Mouse (Mus musculus): ENCODE measurements around the gene Dnajb8. TPM values are rescaled to one million over a fixed set of nuclear protein-coding genes. Genes with fewer than 3 reads are reported as not detected.

Gene Dnajb8
- polyA plus RNA-seq, 1 experiment = not detected

- TF ChIP-seq CTCF (conservative IDR thresholded peaks at IDR 0.05; ENCODE audit: insufficient read depth, insufficient read length, low read depth, low read length) (no peak), POLR2A (IDR thresholded peaks at IDR 0.05; ENCODE audit: low read depth, low read length) (no peak)
- Histone ChIP-seq H3K4me1 (ENCODE audit: control insufficient read depth, insufficient read depth, low read length) (no peaks in the 10 kb centered on the region), H3K27me3 (replicated peaks; ENCODE audit: control insufficient read depth, insufficient read depth, low read length) (no peaks in the 10 kb centered on the region), H3K4me3 (ENCODE audit: insufficient read depth, low read depth, low read length) (no peak overlapping the region), H3K27ac (ENCODE audit: insufficient read depth, low read depth, low read length) (no peak overlapping the region), H3K36me3 (ENCODE audit: control insufficient read depth, insufficient read depth, low read length) (no peaks in the 10 kb centered on the region)
- DNase-seq = no peak
- 86% methylated on average over 6 of the region's 6 CpGs for WGBS
Measured at GRCm38 (mm10) chr6:88290129-88290766, 68.2 kb downstream of the Dnajb8 start.

- WGBS = 83% methylated on average over 4 of the region's 4 CpGs
- Histone ChIP-seq H3K4me1 (ENCODE audit: control insufficient read depth, insufficient read depth, low read length) (no peaks in the 10 kb centered on the region), H3K27me3 (replicated peaks; ENCODE audit: control insufficient read depth, insufficient read depth, low read length) (no peaks in the 10 kb centered on the region), H3K27ac (ENCODE audit: insufficient read depth, low read depth, low read length) (no peak overlapping the region), H3K36me3 (ENCODE audit: control insufficient read depth, insufficient read depth, low read length) (no peaks in the 10 kb centered on the region), H3K4me3 (ENCODE audit: insufficient read depth, low read depth, low read length) (no peak overlapping the region)
- no peak for DNase-seq
- TF ChIP-seq CTCF (conservative IDR thresholded peaks at IDR 0.05; ENCODE audit: insufficient read depth, insufficient read length, low read depth, low read length) (no peak), POLR2A (IDR thresholded peaks at IDR 0.05; ENCODE audit: low read depth, low read length) (no peak)
Measured at GRCm38 (mm10) chr6:88292274-88292909, 70.3 kb downstream of the Dnajb8 start.

- TF ChIP-seq CTCF (conservative IDR thresholded peaks at IDR 0.05; ENCODE audit: insufficient read depth, insufficient read length, low read depth, low read length) = no peak
- TF ChIP-seq POLR2A (IDR thresholded peaks at IDR 0.05; ENCODE audit: low read depth, low read length) = no peak
- no peaks in the 10 kb centered on the region for H3K36me3 ChIP-seq (ENCODE audit: control insufficient read depth, insufficient read depth, low read length)
- no peak overlapping the region for H3K27ac ChIP-seq (ENCODE audit: insufficient read depth, low read depth, low read length)
- DNase-seq = no peak
- H3K27me3 ChIP-seq (replicated peaks; ENCODE audit: control insufficient read depth, insufficient read depth, low read length) = no peaks in the 10 kb centered on the region
- 86% methylated on average over 2 of the region's 2 CpGs for WGBS
- no peaks in the 10 kb centered on the region for H3K4me1 ChIP-seq (ENCODE audit: control insufficient read depth, insufficient read depth, low read length)
- no peak overlapping the region for H3K4me3 ChIP-seq (ENCODE audit: insufficient read depth, low read depth, low read length)
Measured at GRCm38 (mm10) chr6:88299491-88299890, 77.4 kb downstream of the Dnajb8 start.

- H3K4me1 ChIP-seq (ENCODE audit: control insufficient read depth, insufficient read depth, low read length) = no peaks in the 10 kb centered on the region
Measured at GRCm38 (mm10) chr6:88301234-88301633, 79.2 kb downstream of the Dnajb8 start.

More at GRCm38 (mm10) chr6:88301234-88301633, 79.2 kb downstream of the Dnajb8 start:
- TF ChIP-seq CTCF (conservative IDR thresholded peaks at IDR 0.05; ENCODE audit: insufficient read depth, insufficient read length, low read depth, low read length) (no peak), POLR2A (IDR thresholded peaks at IDR 0.05; ENCODE audit: low read depth, low read length) (no peak)
- H3K27me3 ChIP-seq (replicated peaks; ENCODE audit: control insufficient read depth, insufficient read depth, low read length) = no peaks in the 10 kb centered on the region
- no peak for DNase-seq
- no peaks in the 10 kb centered on the region for H3K36me3 ChIP-seq (ENCODE audit: control insufficient read depth, insufficient read depth, low read length)
- no peak overlapping the region for H3K27ac ChIP-seq (ENCODE audit: insufficient read depth, low read depth, low read length)
- 81% methylated on average over 7 of the region's 7 CpGs for WGBS
- H3K4me3 ChIP-seq (ENCODE audit: insufficient read depth, low read depth, low read length) = no peak overlapping the region

Other genes with a start within 250 kb of the Dnajb8 start
- gene H1fx, start 240.6 kb upstream of the Dnajb8 start, polyA plus RNA-seq (2012; rRNA removed) = 2.3 and 3.2 TPM in 2 replicates
- 316 and 386 TPM in 2 replicates for gene Rab7, start 177.0 kb upstream of the Dnajb8 start, polyA plus RNA-seq (2012; rRNA removed)
- gene Rpn1, start 137.8 kb upstream of the Dnajb8 start, polyA plus RNA-seq (2012; rRNA removed) = 161 and 188 TPM in 2 replicates
- gene Gata2, start 28.4 kb upstream of the Dnajb8 start, polyA plus RNA-seq (2012; rRNA removed) = 36.9 and 37.4 TPM in 2 replicates
- 32.5 and 38.7 TPM in 2 replicates for gene Eefsec, start 224.3 kb downstream of the Dnajb8 start, polyA plus RNA-seq (2012; rRNA removed)
- gene Ruvbl1, start 243.1 kb downstream of the Dnajb8 start, polyA plus RNA-seq (2012; rRNA removed) = 21.4 and 22.9 TPM in 2 replicates